25 mouse cellular contexts compared by ENCODE assay signal in genomic region chr5:9361982-9362661, GRCm38 (mm10).
A peak's percentile ranks its signal among the peaks of the same experiment; 100 is the strongest.
DNase-seq lines count a peak whose midpoint lies in the region; ATAC-seq lines count a peak whose summit lies in the region.
"Had no signal": no experiment of that assay in that cellular context is flagged by ENCODE, and none has a peak within 500 bp of the region (broad histone marks: within the 10 kb centered on the region; RNA-seq: fewer than 3 reads in every experiment).

No protein-coding gene starts in this region.

- no peak overlapping the region for H3K27ac ChIP-seq in embryonic facial prominence, embryonic 14.5 days (replicated peaks; ENCODE audit: low read depth, low read length)
- no peak overlapping the region for H3K27ac ChIP-seq in embryonic facial prominence, embryonic 10.5 days (replicated peaks)
- H3K27ac ChIP-seq: embryonic facial prominence, embryonic 13.5 days; forebrain, embryonic 10.5 days; forebrain, embryonic 12.5 days had no signal

- H3K4me1 ChIP-seq in embryonic facial prominence, embryonic 14.5 days (ENCODE audit: control insufficient read depth, insufficient read depth, low read length), result no peaks in the 10 kb centered on the region
- no peaks in the 10 kb centered on the region for H3K4me1 ChIP-seq in embryonic facial prominence, embryonic 10.5 days
- H3K4me1 ChIP-seq: embryonic facial prominence, embryonic 13.5 days had no signal

- H3K36me3 ChIP-seq in embryonic facial prominence, embryonic 14.5 days (ENCODE audit: control insufficient read depth, insufficient read depth, low read length), result no peaks in the 10 kb centered on the region
- H3K36me3 ChIP-seq in embryonic facial prominence, embryonic 10.5 days (replicated peaks), result no peaks in the 10 kb centered on the region
- H3K36me3 ChIP-seq: embryonic facial prominence, embryonic 13.5 days; forebrain, embryonic 10.5 days; forebrain, embryonic 12.5 days; G1E had no signal

- WGBS in embryonic facial prominence, embryonic 14.5 days, result 81% methylated on average over 7 of the region's 7 CpGs
- whole genome bisulfite sequencing in embryonic facial prominence, embryonic 10.5 days, result 87% methylated on average over 7 of the region's 7 CpGs

- H3K9ac ChIP-seq in embryonic facial prominence, embryonic 14.5 days (ENCODE audit: low read depth, low read length), result no peak overlapping the region
- H3K9ac ChIP-seq: embryonic facial prominence, embryonic 13.5 days; forebrain, embryonic 12.5 days had no signal

- no peak overlapping the region for H3K4me2 ChIP-seq in embryonic facial prominence, embryonic 14.5 days (ENCODE audit: low read depth, low read length)
- H3K4me2 ChIP-seq: embryonic facial prominence, embryonic 13.5 days; forebrain, embryonic 12.5 days had no signal

- no peak for DNase-seq in embryonic facial prominence, embryonic 14.5 days (ENCODE audit: low spot score)
- no peak for DNase-seq in embryonic facial prominence, embryonic 10.5 days (ENCODE audit: low spot score)
- no peak for DNase-seq in heart, postnatal 4 days
- DNase-seq in urinary bladder, adult 18-20 months (ENCODE audit: low spot score in 2 of 2), result no peak
- DNase-seq: adrenal gland, adult 8-10 months; adrenal gland, postnatal 14 days; adrenal gland, postnatal 36 days; B cell, adult 2 months; cerebellum, adult 18-20 months; cerebellum, adult 8-10 months; cerebellum, adult 9-11 months; cerebellum, postnatal 14 days; cerebellum, postnatal 36 days had no signal

- H3K27me3 ChIP-seq in embryonic facial prominence, embryonic 14.5 days (replicated peaks; ENCODE audit: control insufficient read depth, insufficient read depth, low read length), result no peaks in the 10 kb centered on the region
- no peaks in the 10 kb centered on the region for H3K27me3 ChIP-seq in embryonic facial prominence, embryonic 10.5 days (replicated peaks; ENCODE audit: low read depth, poor library complexity, severe bottlenecking)
- H3K27me3 ChIP-seq: CH12.LX; embryonic facial prominence, embryonic 13.5 days; forebrain, embryonic 12.5 days; Patski had no signal

- H3K4me3 ChIP-seq in embryonic facial prominence, embryonic 14.5 days (ENCODE audit: low read depth, low read length), result no peak overlapping the region
- H3K4me3 ChIP-seq in embryonic facial prominence, embryonic 10.5 days, result no peak overlapping the region
- H3K4me3 ChIP-seq: embryonic facial prominence, embryonic 13.5 days; erythroblast, embryonic 14.5 days; forebrain, embryonic 10.5 days; forebrain, embryonic 12.5 days had no signal

- no peaks in the 10 kb centered on the region for H3K9me3 ChIP-seq in embryonic facial prominence, embryonic 14.5 days (ENCODE audit: control insufficient read depth, low read length)
- H3K9me3 ChIP-seq in embryonic facial prominence, embryonic 10.5 days, result no peaks in the 10 kb centered on the region
- H3K9me3 ChIP-seq: embryonic facial prominence, embryonic 13.5 days; forebrain, embryonic 10.5 days; forebrain, embryonic 12.5 days; G1E had no signal

- peak; percentile 69; the same call in 1 of the 2 replicates for ATAC-seq in embryonic facial prominence, embryonic 14.5 days (ENCODE audit: low read depth)
- ATAC-seq in hematopoietic stem cell, adult 5-6 weeks (replicated peaks in 1 of 2; ENCODE audit: insufficient read depth in 1 of 2, low FRiP score in 2 of 2, low TSS enrichment in 1 of 2, low read depth in 1 of 2, poor library complexity in 2 of 2, severe bottlenecking in 2 of 2), result peak; percentile 42 to 74
- ATAC-seq: activated CD4-positive, CD25-positive, alpha-beta regulatory T cell, adult 4 months; CD4-positive, CD25-positive, alpha-beta regulatory T cell, adult 4 months; forebrain, embryonic 14.5 days; forebrain, embryonic 16.5 days; Patski had no signal
